Mouse (Mus musculus) MEL (cell line): ENCODE measurements around the gene Sec22b. TPM values are rescaled to one million over a fixed set of nuclear protein-coding genes. Genes with fewer than 3 reads are reported as not detected.

Experiments
- DNase-seq: peaks from one replicate; pipeline ENCODE4 v3.0.0; 2011; ENCODE audit warnings: low read depth, low spot score
- H3K27ac ChIP-seq: 2 replicates; pipeline ENCODE4 v1.5.1; 2012; ENCODE audit warnings: low read depth, mild to moderate bottlenecking, control low read depth, low read length, moderate library complexity; ENCODE audit not compliant: control insufficient read depth
- H3K27me3 ChIP-seq, 2 experiments: fragments of 150-350 bp in 1 of 2; sonication (generic) in 1 of 2; 2 replicates each; pipeline ENCODE4 v1.6.1; 2012; ENCODE audit warnings: low read length in 2 of 2, mild to moderate bottlenecking in 2 of 2, improper control_type of control experiment in 1 of 2, moderate library complexity in 1 of 2; ENCODE audit not compliant: insufficient read depth in 2 of 2, control insufficient read depth in 1 of 2
- H3K36me3 ChIP-seq, 2 experiments: 2 replicates each; pipeline ENCODE4 v1.6.1; 2012 to 2014; ENCODE audit warnings: low read length in 2 of 2, improper control_type of control experiment in 1 of 2, inconsistent platforms in 1 of 2, mild to moderate bottlenecking in 1 of 2; ENCODE audit not compliant: insufficient read depth in 2 of 2, control insufficient read depth in 1 of 2
- H3K4me1 ChIP-seq, 2 experiments: fragments of 150-350 bp in 1 of 2; sonication (generic) in 1 of 2; 2 replicates each; pipeline ENCODE4 v1.6.1; 2012; ENCODE audit warnings: low read length in 2 of 2, improper control_type of control experiment in 1 of 2, mild to moderate bottlenecking in 1 of 2; ENCODE audit not compliant: insufficient read depth in 2 of 2, control insufficient read depth in 1 of 2
- H3K4me3 ChIP-seq, 2 experiments: fragments of 150-350 bp in 1 of 2; sonication (generic) in 1 of 2; 2 replicates each; pipeline ENCODE4 v1.5.1; 2012; ENCODE audit warnings: low read depth in 2 of 2, low read length in 2 of 2, mild to moderate bottlenecking in 2 of 2, moderate library complexity in 2 of 2, control low read depth in 1 of 2, improper control_type of control experiment in 1 of 2; ENCODE audit not compliant: control insufficient read depth in 1 of 2, insufficient read depth in 1 of 2
- H3K79me2 ChIP-seq: 2 replicates; pipeline ENCODE4 v1.6.1; 2012; ENCODE audit warnings: mild to moderate bottlenecking, low read length, moderate library complexity; ENCODE audit not compliant: control insufficient read depth, poor library complexity, insufficient read depth
- H3K9ac ChIP-seq: 2 replicates; pipeline ENCODE4 v1.6.1; 2012; ENCODE audit warnings: low read depth, mild to moderate bottlenecking, control low read depth, low read length, moderate library complexity; ENCODE audit not compliant: control insufficient read depth, poor library complexity, severe bottlenecking
- H3K9me3 ChIP-seq: fragments of 150-350 bp; sonication (generic); replicated peaks from 2 replicates; pipeline ENCODE4 v1.6.1; 2012; ENCODE audit warnings: mild to moderate bottlenecking, low read length, improper control_type of control experiment, moderate library complexity; ENCODE audit not compliant: insufficient read depth
- BHLHE40 ChIP-seq: IDR thresholded peaks from 2 replicates; pipeline ENCODE4 v1.6.1; 2012; ENCODE audit warnings: low read depth, mild to moderate bottlenecking, inconsistent platforms, low read length, improper control_type of control experiment, borderline replicate concordance
- CTCF ChIP-seq, 3 experiments: IDR thresholded peaks in 2 of 3; conservative IDR thresholded peaks in 1 of 3; 2 replicates each; pipeline ENCODE4 v1.5.1; 2011 to 2012; ENCODE audit warnings: low read length in 3 of 3, low read depth in 2 of 3, mild to moderate bottlenecking in 2 of 3, improper control_type of control experiment in 1 of 3, inconsistent platforms in 1 of 3, mixed read lengths in 1 of 3, moderate library complexity in 1 of 3; ENCODE audit not compliant: control insufficient read depth in 1 of 3, insufficient read depth in 1 of 3, poor library complexity in 1 of 3, severe bottlenecking in 1 of 3
- E2F4 ChIP-seq: IDR thresholded peaks from 2 replicates; pipeline ENCODE4 v1.6.1; 2011; ENCODE audit warnings: low read depth, low read length, improper control_type of control experiment, borderline replicate concordance
- ELF1 ChIP-seq: IDR thresholded peaks from 2 replicates; pipeline ENCODE4 v1.6.1; 2014; ENCODE audit warnings: low read depth, mild to moderate bottlenecking, inconsistent platforms, low read length, improper control_type of control experiment, moderate library complexity
- ETS1 ChIP-seq: IDR thresholded peaks from 2 replicates; pipeline ENCODE4 v1.6.1; 2012; ENCODE audit warnings: low read depth, mild to moderate bottlenecking, inconsistent platforms, low read length, improper control_type of control experiment, moderate library complexity
- GATA1 ChIP-seq: IDR thresholded peaks from 2 replicates; pipeline ENCODE4 v1.6.1; 2011; ENCODE audit warnings: low read depth, low read length, improper control_type of control experiment
- JUND ChIP-seq: IDR thresholded peaks from 2 replicates; pipeline ENCODE4 v1.6.1; 2011; ENCODE audit warnings: low read depth, mild to moderate bottlenecking, improper control_type of control experiment, low read length
- KAT2A ChIP-seq: conservative IDR thresholded peaks from 2 replicates; pipeline ENCODE4 v1.6.1; 2012; ENCODE audit warnings: low read depth, low read length, improper control_type of control experiment, inconsistent platforms
- MAZ ChIP-seq: IDR thresholded peaks from 2 replicates; pipeline ENCODE4 v1.6.1; 2012; ENCODE audit warnings: low read depth, mild to moderate bottlenecking, inconsistent platforms, low read length, improper control_type of control experiment
- MEF2A ChIP-seq: IDR thresholded peaks from 2 replicates; pipeline ENCODE4 v1.6.1; 2014; ENCODE audit warnings: low read depth, mild to moderate bottlenecking, inconsistent platforms, low read length, improper control_type of control experiment; ENCODE audit not compliant: poor library complexity, insufficient replicate concordance, severe bottlenecking; ENCODE audit errors: extremely low read depth
- MXI1 ChIP-seq: IDR thresholded peaks from 2 replicates; pipeline ENCODE4 v1.6.1; 2011; ENCODE audit warnings: mild to moderate bottlenecking, low read depth, low read length, improper control_type of control experiment
- MYC ChIP-seq: IDR thresholded peaks from 2 replicates; pipeline ENCODE4 v1.6.1; 2011; ENCODE audit warnings: low read depth, mild to moderate bottlenecking, low read length, improper control_type of control experiment, moderate library complexity
- NRF1 ChIP-seq: IDR thresholded peaks from 2 replicates; pipeline ENCODE4 v1.6.1; 2014; ENCODE audit warnings: low read depth, mild to moderate bottlenecking, inconsistent platforms, low read length, improper control_type of control experiment, moderate library complexity; ENCODE audit not compliant: poor library complexity, insufficient read depth, severe bottlenecking
- POLR2AphosphoS2 ChIP-seq: IDR thresholded peaks from 2 replicates; pipeline ENCODE4 v1.6.1; 2011; ENCODE audit warnings: low read length, improper control_type of control experiment
- POLR2AphosphoS5 ChIP-seq: IDR thresholded peaks from 2 replicates; pipeline ENCODE4 v1.6.1; 2012; ENCODE audit warnings: low read depth, borderline replicate concordance, mild to moderate bottlenecking, inconsistent platforms, low read length, moderate library complexity, mixed read lengths
- RAD21 ChIP-seq: IDR thresholded peaks from 2 replicates; pipeline ENCODE4 v1.6.1; 2011; ENCODE audit warnings: mild to moderate bottlenecking, low read depth, low read length, improper control_type of control experiment
- SIN3A ChIP-seq: IDR thresholded peaks from 2 replicates; pipeline ENCODE4 v1.6.1; 2012; ENCODE audit warnings: low read length, improper control_type of control experiment, inconsistent platforms
- SMC3 ChIP-seq: IDR thresholded peaks from 2 replicates; pipeline ENCODE4 v1.6.1; 2011; ENCODE audit warnings: low read depth, low read length, improper control_type of control experiment
- TCF12 ChIP-seq: IDR thresholded peaks from 2 replicates; pipeline ENCODE4 v1.6.1; 2014; ENCODE audit warnings: low read depth, mild to moderate bottlenecking, inconsistent platforms, low read length, improper control_type of control experiment, moderate library complexity
- UBTF ChIP-seq: IDR thresholded peaks from 2 replicates; pipeline ENCODE4 v1.6.1; 2012; ENCODE audit warnings: low read depth, mild to moderate bottlenecking, inconsistent platforms, low read length, improper control_type of control experiment, moderate library complexity, borderline replicate concordance; ENCODE audit not compliant: insufficient read depth
- ZC3H11A ChIP-seq: IDR thresholded peaks from 2 replicates; pipeline ENCODE4 v1.6.1; 2012; ENCODE audit warnings: low read depth, mild to moderate bottlenecking, inconsistent platforms, low read length, improper control_type of control experiment
- ZKSCAN1 ChIP-seq: IDR thresholded peaks from 2 replicates; pipeline ENCODE4 v1.6.1; 2012; ENCODE audit warnings: low read depth, mild to moderate bottlenecking, inconsistent platforms, low read length, improper control_type of control experiment, moderate library complexity
- ZNF384 ChIP-seq: IDR thresholded peaks from 2 replicates; pipeline ENCODE4 v1.6.1; 2012; ENCODE audit warnings: low read depth, mild to moderate bottlenecking, inconsistent platforms, low read length, improper control_type of control experiment
- polyA plus RNA-seq, 2 experiments: library from polyadenylated mRNA; stranded (reverse) in 1 of 2; unstranded in 1 of 2; fragments of >175 nt in 1 of 2; fragments of >200 nt in 1 of 2; gene quantifications; 2 replicates each; pipeline versions ENCODE4 v1.2.1 to v1.2.4; 2012; ENCODE audit warnings: low replicate concordance in 2 of 2, low read depth in 1 of 2; ENCODE audit not compliant: insufficient read length in 2 of 2, insufficient read depth in 1 of 2, missing spikeins in 1 of 2
- total RNA-seq: library from RNA; depleted of rRNA; stranded (reverse); fragments of 300-350 nt; gene quantifications from 2 replicates; pipeline ENCODE4 v1.2.3, GENCODE M21; 2012

The Sec22b gene
- total and polyA plus RNA-seq, 3 experiments, result 36.8 to 43.3 TPM; not detected in 1

- Histone ChIP-seq H3K79me2 (no peaks in the 10 kb centered on the region), H3K27me3 (peaks cover 7 to 8% of the 10 kb centered on the region in 2 experiments)
- TF ChIP-seq NRF1 (no peak), KAT2A (no peak), GATA1 (0 out of 2 replicates have a peak, but pooled peaks have one; percentile 24), E2F4 (no peak), ETS1 (peak; percentile 84)
- TF ChIP-seq, all 39 proteins: peak for 2
- H3K9ac ChIP-seq, result no peak overlapping the region
- no peaks in the 10 kb centered on the region; a peak in 1 of 4 replicates for H3K36me3 ChIP-seq
- H3K4me3 ChIP-seq, result no peak overlapping the region
- H3K27ac ChIP-seq, result no peak overlapping the region
- no peaks in the 10 kb centered on the region; a peak in 1 of 4 replicates for H3K4me1 ChIP-seq
- no peaks in the 10 kb centered on the region for H3K9me3 ChIP-seq
- peak; percentile 28 for DNase-seq
Observed at GRCm38 (mm10) chr3:97876259-97876658, 24.7 kb upstream of the Sec22b start.

DNA sequence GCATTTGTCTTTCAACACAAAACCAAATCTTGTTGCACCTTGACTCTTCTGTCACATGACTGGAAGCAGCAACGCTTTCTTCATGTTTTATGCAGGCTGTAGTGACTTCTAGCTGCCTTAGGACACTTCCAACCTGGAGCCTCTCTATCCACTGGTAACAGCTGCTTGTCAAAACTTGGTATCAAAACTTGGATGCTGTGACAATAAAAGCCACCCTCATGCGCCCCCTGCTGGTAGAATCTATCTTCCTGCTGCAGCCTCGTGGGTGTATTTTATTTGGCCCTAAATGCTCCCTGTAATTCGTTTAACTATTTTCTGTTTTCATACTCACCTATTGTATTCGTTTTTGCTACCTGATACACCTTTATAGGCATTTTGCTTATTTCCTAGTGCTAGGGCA lies 21.8 kb upstream of the Sec22b start:
- H3K4me3 ChIP-seq, result no peak overlapping the region
- DNase-seq, result peak; percentile 80
- H3K27me3 ChIP-seq, result peaks cover 4 to 9% of the 10 kb centered on the region in 2 experiments
- H3K27ac ChIP-seq, result no peak overlapping the region
- TF ChIP-seq SIN3A (peak; percentile 82), POLR2AphosphoS2 (no peak), E2F4 (no peak), ETS1 (no peak), TCF12 (no peak), UBTF (no peak), ELF1 (no peak), ZNF384 (no peak), POLR2AphosphoS5 (no peak), ZKSCAN1 (no peak), SMC3 (peak; percentile 97), MAZ (no peak), MXI1 (no peak), BHLHE40 (no peak), ZC3H11A (peak; percentile 77), RAD21 (peak; percentile 80), JUND (no peak), CTCF (IDR thresholded peaks at IDR 0.05 in 2 of 3, conservative IDR thresholded peaks at IDR 0.05 in 1 of 3; ENCODE audit: control insufficient read depth in 1 of 3, insufficient read depth in 1 of 3, low read depth in 2 of 3, low read length in 3 of 3, poor library complexity in 1 of 3, severe bottlenecking in 1 of 3) (peak; percentile 76 to 91 (median 83)), MEF2A (no peak), MYC (peak; percentile 77)
- TF ChIP-seq, all 39 proteins: peak for 6
- no peaks in the 10 kb centered on the region for H3K79me2 ChIP-seq
- H3K4me1 ChIP-seq, result no peaks in the 10 kb centered on the region; a peak in 1 of 4 replicates
- no peak overlapping the region for H3K9ac ChIP-seq
- no peaks in the 10 kb centered on the region; a peak in 1 of 4 replicates for H3K36me3 ChIP-seq
- H3K9me3 ChIP-seq, result no peaks in the 10 kb centered on the region
